Mouse (Mus musculus) WW6 (cell line): ENCODE measurements around the gene Arhgef16.

Source experiments
- DNase-seq: peaks from one replicate; pipeline ENCODE4 v3.0.0-alpha.2; 2013; ENCODE audit warnings: low read depth, low spot score

The Arhgef16 gene

DNA sequence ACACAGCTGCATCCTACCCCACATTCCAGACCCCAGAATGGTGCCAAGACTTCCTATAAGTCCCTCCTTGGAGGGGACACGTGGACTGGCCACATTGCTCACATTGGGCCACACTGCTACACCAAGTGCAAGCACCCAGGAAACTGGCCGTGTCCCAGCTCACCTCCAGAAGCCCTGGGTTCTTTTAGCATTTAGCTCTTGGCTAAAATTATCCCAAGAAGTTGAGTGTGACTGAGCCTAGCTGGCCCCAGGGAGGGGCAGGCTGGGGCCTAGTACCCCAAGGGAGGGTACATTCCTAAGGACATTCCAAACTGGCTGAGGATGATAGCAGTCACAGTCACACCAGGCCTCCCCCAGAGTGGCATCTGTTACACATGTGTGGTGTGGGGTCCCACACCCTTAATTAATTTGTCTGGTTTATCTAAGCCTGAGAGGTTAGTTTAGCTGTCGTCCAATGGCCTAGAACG lies 7.7 kb downstream of the Arhgef16 start:
- DNase-seq = no peak

DNA sequence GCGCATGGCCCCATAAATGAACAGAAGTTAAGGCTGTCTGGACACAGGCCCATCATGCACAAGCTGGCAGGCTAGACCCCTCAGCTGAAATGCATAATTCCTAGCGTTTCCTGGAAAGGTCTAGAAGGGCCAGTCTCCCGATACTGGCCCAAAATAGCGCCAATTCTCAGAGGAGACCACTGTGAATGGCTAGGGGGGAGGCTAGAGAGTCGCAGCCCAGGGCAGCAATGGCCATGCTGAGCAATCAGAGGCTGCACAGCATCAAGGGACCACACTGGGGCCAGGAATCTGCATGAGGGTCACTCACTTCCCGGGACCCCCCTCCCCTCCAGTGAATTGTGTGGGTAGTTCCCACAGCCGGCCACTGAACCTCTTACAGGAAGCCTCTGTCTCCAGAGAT lies 17.8 kb downstream of the Arhgef16 start:
- no peak for DNase-seq

DNA sequence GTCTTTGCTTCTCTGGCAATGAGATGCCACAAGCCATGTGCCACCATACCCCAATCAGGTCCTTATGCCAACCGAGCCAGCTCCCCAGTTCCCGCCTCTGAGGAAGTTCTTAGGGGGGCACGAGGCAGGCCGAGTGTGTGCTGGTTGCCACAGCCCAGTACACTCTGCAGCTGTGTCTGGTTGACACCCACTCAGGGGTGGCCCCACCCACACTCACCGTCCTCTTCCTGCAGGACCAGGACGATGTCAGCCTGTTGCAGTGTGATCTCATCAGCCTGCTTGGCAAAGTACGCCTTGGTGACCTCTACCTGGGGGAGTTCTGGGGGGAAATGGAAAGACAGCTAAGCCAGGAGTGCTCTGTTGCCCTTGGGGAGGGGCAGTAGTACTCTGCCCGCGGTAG lies 22.0 kb downstream of the Arhgef16 start:
- no peak for DNase-seq

DNA sequence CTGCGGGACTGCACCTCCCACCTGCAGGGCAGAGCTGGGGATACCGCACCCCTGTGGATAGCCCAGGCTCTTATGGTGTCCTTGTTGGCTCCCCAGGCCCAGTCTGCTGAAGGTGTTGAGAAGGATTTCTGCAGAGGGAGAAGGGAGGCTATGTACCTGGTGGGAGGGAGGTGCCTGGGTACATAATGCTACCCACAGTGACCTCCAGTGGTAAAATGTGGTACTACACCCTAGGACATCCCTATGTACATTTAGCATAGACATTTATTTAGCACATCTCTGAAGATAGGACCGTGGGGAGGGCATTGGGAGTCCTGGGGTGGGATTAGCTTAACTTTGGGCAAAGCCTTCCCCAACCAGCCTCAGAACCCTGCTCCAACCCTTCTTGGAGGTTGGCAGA lies 28.5 kb downstream of the Arhgef16 start:
- peak; percentile 46 for DNase-seq

DNA sequence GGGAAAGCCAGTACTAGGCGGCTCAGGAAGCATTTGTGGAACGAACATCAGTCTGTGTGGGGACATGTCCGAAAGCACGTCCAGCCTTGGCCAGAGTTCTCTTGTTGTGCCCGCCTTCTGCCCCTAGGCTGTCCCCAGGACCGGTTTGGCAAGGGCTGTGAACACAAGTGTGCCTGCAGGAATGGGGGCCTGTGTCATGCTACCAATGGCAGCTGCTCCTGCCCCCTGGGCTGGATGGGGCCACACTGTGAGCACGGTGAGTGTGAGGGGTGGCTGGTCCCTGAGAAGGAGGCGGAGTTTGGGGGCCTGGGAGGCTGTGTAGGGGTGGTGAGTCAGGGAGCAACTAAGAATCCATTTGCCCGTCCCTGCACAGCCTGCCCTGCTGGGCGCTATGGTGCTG lies 32.0 kb downstream of the Arhgef16 start:
- no peak for DNase-seq

DNA sequence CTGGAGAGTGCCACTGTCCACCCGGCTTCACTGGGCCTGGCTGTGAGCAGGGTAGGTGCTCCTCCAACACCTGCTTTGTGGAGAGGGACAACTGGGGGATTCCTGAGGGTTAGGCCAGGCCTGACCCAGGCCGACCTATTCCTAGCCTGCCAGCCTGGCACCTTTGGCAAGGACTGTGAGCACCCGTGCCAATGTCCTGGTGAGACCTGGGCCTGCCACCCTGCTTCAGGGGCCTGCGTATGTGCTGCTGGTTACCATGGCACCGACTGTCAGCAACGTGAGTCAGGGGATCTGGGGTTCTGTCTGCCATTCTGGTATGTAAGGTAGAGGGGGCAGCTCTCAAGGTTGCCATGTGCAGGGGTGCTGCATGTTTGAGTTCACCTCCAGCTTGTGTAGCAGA lies 34.0 kb downstream of the Arhgef16 start:
- DNase-seq = no peak

DNA sequence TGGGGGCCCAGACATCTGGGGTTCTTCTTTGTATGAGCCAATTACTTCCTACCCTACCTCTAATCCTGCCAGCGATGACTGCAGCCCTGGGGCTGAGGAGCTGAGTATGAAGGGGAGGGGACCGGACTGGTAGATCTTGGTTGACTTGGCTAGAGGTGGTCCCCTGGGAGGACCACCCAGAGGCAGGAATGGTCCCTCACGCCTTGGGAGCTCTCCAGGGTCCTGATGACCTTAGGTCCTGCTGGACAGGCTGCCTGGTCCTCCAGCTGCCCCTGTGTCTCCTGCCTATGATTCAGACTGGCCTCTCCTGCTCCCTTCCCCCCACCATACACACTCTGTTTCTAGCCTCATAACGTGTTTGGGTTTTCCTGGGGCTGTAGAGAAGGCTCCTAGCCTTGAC lies 39.4 kb downstream of the Arhgef16 start:
- DNase-seq = no peak

DNA sequence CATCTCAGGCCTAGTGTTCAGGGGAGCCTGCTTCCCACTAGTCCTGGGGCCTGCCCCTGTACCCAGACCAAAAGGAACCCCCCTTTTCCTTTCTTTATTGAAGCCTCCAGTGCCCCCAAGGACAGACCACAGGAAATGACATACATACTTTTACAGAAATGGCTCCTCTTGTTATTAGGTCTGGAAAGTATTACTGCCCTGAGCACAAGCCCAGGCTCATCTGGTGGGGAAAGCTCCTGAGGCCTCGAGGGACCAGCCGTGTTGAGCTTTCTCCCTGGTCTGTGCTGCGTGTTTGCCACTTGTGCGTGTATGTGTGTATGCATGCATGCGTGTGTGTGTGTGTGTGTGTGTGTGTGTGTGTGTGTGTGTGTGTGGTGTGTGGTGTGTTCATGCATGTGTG lies 40.7 kb downstream of the Arhgef16 start:
- no peak for DNase-seq

DNA sequence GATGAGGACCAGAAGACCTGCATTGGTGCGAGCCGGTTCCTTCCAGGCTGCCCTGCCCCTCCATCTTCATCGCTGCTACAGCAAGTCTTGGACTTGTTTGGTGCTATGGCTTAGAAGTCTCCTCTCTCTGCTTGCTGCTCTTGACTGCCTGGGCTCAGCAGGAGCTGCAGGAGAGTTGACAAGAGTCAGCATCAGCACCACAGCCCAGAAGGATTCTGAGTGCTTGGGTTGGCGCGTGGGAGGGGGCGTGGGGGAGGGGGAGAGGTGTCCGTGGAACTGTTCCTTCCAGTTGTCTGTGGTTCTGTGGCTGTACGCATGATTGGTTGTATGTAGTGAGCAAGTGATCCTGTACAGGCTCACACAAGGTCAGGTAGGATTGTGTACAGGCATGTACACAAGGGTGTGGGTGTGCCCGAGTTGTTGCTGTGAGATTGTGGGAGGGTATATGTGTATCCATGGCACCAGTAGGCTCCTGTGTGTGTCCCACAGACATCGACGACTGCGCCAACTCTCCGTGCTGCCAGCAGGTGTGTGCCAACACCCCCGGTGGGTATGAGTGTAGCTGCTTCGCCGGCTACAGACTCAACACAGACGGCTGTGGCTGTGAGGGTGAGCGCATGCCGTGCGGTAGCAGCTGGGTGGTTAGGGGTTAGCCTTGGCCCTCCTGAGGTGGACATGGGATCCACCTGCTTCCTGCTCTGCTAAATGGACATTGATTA lies 48.8 kb downstream of the Arhgef16 start:
- no peak for DNase-seq

DNA sequence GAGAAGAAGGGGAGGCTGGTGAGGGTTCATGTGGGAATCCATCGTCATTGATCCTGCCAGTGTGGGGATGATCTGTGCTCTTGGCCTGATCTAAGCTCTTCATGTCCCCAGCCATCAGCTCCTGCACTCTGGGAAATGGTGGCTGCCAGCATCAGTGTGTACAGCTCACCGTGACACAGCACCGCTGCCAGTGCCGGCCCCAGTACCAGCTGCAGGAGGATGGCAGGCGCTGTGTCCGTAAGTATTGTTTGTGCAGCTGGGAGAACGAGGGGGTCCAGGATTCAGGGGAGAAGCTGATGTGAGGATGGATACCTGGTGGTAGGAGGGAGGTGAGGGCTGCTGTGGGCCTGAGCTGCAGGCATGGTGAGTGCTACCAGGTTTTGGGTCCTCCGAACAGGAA lies 52.2 kb downstream of the Arhgef16 start:
- DNase-seq = no peak

DNA sequence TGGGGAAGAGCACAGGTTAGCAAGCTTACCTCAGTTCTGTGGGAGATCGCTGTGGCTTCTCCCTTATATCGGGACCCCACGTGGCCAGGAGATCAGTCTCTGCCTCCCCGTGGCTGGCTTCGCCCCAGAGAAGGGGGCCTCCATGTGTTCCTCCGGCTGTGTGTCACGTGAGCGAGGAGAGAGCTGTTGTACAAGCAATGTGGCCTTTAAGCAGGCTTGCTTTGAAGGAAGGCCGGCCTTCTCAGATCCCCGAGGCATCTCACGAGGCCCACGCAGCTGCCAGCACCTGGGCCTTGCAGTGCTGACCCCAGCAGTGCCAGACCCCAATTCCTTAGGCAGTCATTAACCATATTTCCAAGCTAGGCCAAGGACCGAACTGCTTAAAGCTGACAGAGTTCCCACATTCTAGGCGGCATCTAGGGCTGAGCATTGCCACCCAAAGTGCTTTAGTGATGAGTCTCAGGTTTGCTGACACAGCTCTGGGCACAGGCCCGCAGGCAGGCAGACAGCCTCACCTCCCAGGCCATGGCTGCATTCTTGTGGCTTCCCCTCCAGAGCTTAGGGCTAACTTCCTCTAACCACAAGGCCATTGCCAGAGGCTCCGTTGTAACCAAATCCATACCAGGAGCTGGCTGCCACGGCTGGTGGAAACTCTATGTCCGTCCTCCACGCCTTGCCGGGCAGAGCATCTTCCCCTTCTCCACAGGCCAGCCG lies 53.2 kb downstream of the Arhgef16 start:
- no peak for DNase-seq

DNA sequence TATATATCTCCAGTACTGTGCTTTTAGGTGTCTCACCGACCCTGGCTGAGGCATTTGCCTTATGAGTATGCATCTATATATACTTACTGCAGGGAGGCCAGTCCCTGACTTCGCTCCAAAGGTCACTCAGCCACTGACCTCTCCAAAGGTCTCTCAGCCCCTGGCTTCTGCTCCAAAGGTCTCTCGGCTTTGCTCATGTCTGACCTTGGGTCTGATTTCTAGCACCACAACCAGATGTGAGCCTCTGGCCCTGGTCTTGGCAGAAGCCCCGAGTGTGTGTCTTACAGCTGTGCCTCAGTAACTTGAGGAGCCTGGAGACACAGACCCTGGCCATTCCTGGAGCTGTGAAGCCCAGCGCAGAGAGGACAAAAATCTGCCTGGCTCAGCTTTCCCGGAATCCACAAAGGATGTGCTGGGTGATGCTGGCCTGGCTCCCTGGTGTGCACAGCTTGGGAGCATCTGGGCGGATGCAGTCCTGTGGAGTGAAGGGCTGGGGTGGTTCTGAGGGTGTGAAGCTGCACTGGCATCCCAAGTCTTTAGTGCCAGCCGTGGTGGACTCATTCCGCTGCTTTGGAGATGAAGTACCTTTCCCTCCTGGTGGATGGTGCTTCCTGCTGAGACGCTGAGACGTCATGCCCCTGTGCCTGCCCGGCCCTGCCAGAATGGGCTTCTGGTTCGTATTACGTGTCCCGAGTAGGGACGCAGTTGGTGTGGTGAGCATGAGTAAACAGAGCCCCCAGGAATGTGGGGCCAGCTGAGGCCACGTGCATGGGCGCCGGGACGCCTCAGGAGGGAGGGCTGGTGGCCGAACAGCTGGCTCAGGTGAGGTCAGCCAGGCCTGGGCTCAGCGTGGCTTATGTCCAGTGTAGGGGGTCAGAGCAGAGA lies 54.0 kb downstream of the Arhgef16 start:
- DNase-seq = no peak

DNA sequence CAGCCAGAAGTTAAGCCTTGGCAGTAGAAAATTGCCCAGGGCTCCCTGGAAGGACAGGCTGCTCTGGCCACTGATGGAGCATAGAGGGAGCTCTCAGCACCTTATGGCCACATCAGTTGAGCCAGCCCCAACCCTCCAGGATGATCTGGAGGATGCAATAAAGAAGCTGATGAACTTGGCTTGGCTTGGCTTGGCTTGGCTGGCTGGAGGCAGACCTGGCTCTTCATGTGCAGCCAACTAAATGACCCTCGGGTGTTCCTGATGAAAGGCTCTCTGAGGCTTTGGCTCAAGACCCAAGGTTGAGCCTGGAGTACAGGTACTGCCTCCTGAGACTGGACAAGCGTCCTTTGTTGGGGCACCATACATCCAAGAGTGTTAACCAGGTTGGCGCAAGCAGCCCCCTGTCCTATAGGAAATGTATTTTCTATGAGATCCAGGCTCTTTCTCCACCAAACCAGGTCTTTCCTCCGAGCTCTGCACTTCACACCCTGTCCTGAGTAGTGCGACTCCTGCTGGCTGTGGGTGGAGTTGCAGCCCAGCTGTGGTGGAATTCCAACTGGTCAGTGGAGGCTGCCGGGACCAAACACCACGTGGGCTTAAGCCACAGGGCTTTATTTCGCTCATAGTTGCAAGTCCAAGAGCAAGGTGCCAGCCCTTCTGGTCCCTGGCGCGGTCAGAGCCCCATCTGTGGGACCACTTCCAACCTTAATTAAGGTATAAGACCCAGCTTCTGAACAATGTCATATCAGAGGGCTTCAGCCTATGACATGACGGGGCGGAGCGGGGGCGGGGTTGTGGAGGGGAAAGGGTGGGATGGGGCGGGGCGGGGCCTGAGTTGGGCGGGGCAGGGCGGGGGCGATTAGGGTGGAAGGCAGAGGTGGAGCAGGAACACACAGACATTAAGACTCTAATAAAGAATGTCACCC lies 55.1 kb downstream of the Arhgef16 start:
- DNase-seq = peak; percentile 61

DNA sequence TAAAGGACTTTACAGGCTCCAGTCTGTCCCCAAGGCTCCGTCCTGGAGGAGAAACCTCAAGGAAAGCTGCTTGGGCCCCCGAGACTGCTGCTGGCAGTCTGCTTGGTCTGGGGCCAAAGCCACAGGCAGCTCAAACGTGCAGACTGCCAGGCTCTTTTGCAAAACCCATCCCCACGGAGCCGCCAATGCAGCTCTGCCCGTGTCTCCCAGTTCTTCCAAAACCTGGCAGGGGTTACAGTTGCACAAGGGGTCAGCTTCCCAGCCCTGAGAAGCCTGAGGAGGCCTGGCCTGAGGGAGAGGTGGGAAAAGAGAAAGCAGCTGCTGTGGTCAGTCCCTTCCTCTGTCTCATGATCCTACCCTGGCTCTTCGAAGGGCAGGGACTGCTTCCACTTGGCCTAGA lies 56.1 kb downstream of the Arhgef16 start:
- no peak for DNase-seq

DNA sequence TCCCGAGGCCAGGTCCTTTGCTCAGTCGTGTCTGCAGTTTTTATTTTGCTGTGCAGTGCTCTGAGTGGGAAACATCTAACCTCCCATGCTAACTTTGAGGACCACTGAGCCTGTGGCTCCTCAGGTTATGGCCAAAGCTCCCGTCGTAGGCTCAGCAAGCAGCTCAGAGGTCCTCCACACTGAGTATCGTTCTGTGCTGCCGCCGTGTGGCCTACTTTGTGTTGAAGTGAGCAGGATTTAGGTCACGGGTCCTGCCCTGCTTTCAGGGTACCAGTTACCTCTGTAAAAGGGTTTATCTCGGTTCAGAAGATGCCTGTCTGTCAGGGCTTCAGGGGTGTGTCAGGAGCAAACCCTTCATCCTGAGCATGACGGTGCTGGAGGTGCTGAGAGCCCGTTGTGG lies 60.9 kb downstream of the Arhgef16 start:
- DNase-seq = no peak

DNA sequence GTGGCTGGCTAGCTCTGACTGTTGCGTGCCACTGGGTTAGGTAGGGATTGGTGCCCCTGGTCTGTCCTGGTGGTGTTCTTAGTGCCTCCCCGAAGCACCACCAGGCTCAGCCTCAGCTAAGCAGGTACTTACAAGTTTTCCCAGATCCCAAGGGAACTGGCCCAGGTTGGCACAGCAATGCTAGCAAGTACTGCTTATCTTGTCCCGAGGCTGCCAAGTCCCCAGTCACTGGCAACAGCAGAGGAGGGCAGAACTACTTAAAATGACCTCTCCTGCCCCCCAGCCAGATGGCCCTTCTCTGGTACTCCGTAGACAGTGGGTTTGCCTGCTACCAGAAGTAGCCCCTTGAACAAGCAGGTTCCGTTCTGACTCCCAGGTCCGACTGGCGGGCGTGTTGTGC lies 62.3 kb downstream of the Arhgef16 start:
- DNase-seq = no peak

DNA sequence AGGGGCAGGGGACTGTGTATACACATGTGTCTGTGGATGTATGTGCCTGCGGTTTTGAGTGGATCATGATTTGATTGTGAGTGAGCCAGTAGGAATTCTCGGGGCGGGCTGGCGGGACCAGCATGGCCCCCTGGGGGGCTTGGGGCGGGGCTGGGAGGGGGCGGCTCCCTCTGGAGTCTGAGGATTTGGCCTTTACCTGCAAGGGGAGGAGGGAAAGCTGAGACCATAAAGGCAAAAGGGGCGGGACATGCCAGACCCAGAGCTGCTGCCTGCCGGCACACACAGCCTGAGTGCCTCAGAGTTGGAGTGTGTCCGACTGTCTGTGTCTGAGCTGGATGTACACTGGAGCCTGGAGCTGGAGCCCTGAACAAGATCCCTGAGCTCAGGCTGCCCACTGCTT lies 64.2 kb downstream of the Arhgef16 start:
- peak; percentile 34 for DNase-seq

DNA sequence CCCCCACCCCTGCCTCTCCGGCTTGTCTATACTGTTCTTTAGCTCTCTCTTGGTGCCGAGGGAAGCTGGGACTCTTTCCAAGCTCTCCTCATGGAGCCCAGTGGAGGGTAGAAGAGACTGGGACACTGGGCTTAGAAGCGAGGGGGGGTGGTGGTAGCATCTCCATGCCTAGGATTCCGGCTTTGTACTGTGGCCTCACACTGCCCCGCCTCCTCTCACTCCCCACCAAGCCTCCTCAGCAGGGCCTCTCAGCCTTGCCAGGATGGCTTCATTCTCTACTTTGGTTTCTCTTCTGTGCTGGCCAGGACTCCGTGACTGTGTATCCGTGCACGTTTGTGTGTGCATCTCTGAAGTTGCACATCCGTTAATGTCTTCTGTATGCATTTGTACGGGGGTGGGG lies 64.6 kb downstream of the Arhgef16 start:
- no peak for DNase-seq

DNA sequence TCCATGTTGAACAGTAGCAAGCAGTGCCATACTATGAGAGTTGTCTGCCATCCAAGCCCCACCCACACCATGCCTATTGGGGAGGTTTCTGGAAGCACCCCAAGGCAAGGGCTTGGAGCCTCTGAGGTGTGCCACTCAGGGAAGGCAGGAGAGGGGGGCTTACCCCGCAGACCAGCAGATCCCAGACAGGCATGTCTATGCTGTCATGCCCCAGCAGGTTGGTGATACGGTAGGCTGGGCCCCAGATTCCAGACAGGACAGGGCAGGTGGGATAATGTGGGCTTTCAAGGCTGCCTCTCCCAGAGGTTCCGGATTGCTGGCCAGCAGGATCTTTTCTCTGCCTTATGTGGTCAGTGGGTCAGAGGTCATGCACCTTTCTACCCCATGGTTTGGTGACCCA lies 65.5 kb downstream of the Arhgef16 start:
- DNase-seq = no peak

DNA sequence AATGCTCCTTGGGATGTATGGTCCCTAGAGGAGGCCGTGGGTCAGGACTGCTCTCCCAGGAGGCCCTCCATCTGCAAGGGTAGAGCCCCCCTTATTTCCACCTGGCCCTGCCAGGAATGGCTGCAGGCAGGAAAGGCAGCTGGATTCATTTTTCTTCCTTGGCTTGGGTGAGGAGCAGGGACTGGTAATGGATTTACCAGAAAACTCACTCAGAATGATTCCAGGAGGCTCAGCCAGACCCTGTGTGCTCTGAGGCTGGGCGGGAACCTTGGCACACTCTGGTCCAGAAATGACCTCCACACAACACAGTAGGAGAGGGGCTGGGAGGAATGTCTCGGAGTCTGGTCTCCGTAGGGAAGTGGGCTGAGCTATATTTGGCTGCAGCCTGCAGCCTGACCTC lies 69.2 kb downstream of the Arhgef16 start:
- DNase-seq = no peak

DNA sequence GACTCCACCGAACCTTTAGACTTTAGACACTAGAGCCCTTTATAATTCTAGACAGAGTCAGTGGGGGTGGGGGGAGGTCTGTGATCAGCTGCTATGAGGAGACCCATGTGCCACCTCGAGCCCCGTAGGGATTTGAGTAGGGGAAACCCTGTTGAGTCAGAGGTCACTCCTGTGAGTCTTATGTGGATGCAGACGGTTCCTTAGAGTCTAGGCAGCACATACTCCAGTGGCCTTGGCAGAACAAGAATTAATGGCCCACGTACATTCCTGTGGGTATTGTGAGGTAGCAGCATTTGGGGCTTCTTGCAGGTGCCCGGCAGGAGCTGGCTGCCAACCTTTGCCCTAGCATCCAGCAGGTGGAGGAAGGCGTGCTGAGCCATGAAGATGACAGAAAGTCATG lies 70.1 kb downstream of the Arhgef16 start:
- DNase-seq = no peak
